Mouse (Mus musculus): ENCODE data around the gene Clec11a. TPM values are rescaled to one million over a fixed set of nuclear protein-coding genes. Genes with fewer than 3 reads are reported as not detected.

The Clec11a gene
- polyA plus RNA-seq, 1 experiment from 2014 or later = 0.81 TPM

GRCm38 (mm10) chr7:44275546-44275945, 31.2 kb downstream of the Clec11a start:
- Histone ChIP-seq H3K4me1 (ENCODE audit: control insufficient read depth in 2 of 2, insufficient read depth in 2 of 2, low read length in 2 of 2) (no peaks in the 10 kb centered on the region), H3K4me3 (ENCODE audit: control insufficient read depth in 1 of 2, insufficient read depth in 1 of 2, low read depth in 1 of 2, low read length in 2 of 2) (no peak overlapping the region), H3K9ac (ENCODE audit: low read length) (no peak overlapping the region), H3K27ac (replicated peaks in 1 of 2; ENCODE audit: control insufficient read depth in 1 of 2, insufficient read depth in 1 of 2, low read depth in 2 of 2, low read length in 2 of 2) (no peak overlapping the region), H3K9me3 (ENCODE audit: control insufficient read depth, low read length) (no peaks in the 10 kb centered on the region), H3K36me3 (ENCODE audit: control insufficient read depth, insufficient read depth, low read length) (no peaks in the 10 kb centered on the region), H3K4me2 (ENCODE audit: low read length) (no peak overlapping the region), H3K27me3 (ENCODE audit: control insufficient read depth, insufficient read depth, low read length) (peaks cover 27% of the 10 kb centered on the region)
- WGBS = 67% methylated on average over 3 of the region's 3 CpGs
- ATAC-seq (ENCODE audit: insufficient number of reproducible peaks, insufficient read depth, low FRiP score, low read depth) = no peak

GRCm38 (mm10) chr7:44274096-44274495, 32.6 kb downstream of the Clec11a start:
- no peak overlapping the region for H3K27ac ChIP-seq (replicated peaks in 1 of 2; ENCODE audit: control insufficient read depth in 1 of 2, insufficient read depth in 1 of 2, low read depth in 2 of 2, low read length in 2 of 2)
- no peak overlapping the region for H3K4me3 ChIP-seq (ENCODE audit: control insufficient read depth in 1 of 2, insufficient read depth in 1 of 2, low read depth in 1 of 2, low read length in 2 of 2)
- peaks cover 27% of the 10 kb centered on the region for H3K27me3 ChIP-seq (ENCODE audit: control insufficient read depth, insufficient read depth, low read length)
- H3K36me3 ChIP-seq (ENCODE audit: control insufficient read depth, insufficient read depth, low read length) = no peaks in the 10 kb centered on the region
- 20% methylated on average over 11 of the region's 11 CpGs for WGBS
- ATAC-seq (ENCODE audit: insufficient number of reproducible peaks, insufficient read depth, low FRiP score, low read depth) = no peak
- H3K9ac ChIP-seq (ENCODE audit: low read length) = no peak overlapping the region
- no peak overlapping the region for H3K4me2 ChIP-seq (ENCODE audit: low read length)
- no peaks in the 10 kb centered on the region for H3K4me1 ChIP-seq (ENCODE audit: control insufficient read depth in 2 of 2, insufficient read depth in 2 of 2, low read length in 2 of 2)
- no peaks in the 10 kb centered on the region for H3K9me3 ChIP-seq (ENCODE audit: control insufficient read depth, low read length)

GRCm38 (mm10) chr7:44273446-44273845, 33.3 kb downstream of the Clec11a start:
- peaks cover 27% of the 10 kb centered on the region for H3K27me3 ChIP-seq (ENCODE audit: control insufficient read depth, insufficient read depth, low read length)
- H3K4me2 ChIP-seq (ENCODE audit: low read length) = no peak overlapping the region
- WGBS = 67% methylated on average over 7 of the region's 7 CpGs
- no peaks in the 10 kb centered on the region for H3K9me3 ChIP-seq (ENCODE audit: control insufficient read depth, low read length)
- no peak for ATAC-seq (ENCODE audit: insufficient number of reproducible peaks, insufficient read depth, low FRiP score, low read depth)
- no peak overlapping the region for H3K27ac ChIP-seq (replicated peaks in 1 of 2; ENCODE audit: control insufficient read depth in 1 of 2, insufficient read depth in 1 of 2, low read depth in 2 of 2, low read length in 2 of 2)
- H3K4me1 ChIP-seq (ENCODE audit: control insufficient read depth in 2 of 2, insufficient read depth in 2 of 2, low read length in 2 of 2) = no peaks in the 10 kb centered on the region
- H3K4me3 ChIP-seq (ENCODE audit: control insufficient read depth in 1 of 2, insufficient read depth in 1 of 2, low read depth in 1 of 2, low read length in 2 of 2) = no peak overlapping the region
- no peak overlapping the region for H3K9ac ChIP-seq (ENCODE audit: low read length)
- no peaks in the 10 kb centered on the region for H3K36me3 ChIP-seq (ENCODE audit: control insufficient read depth, insufficient read depth, low read length)

GRCm38 (mm10) chr7:44272546-44272945, 34.2 kb downstream of the Clec11a start:
- peaks cover 30% of the 10 kb centered on the region for H3K27me3 ChIP-seq (ENCODE audit: control insufficient read depth, insufficient read depth, low read length)
- no peak overlapping the region for H3K9ac ChIP-seq (ENCODE audit: low read length)
- 84% methylated on average over 7 of the region's 7 CpGs for WGBS
- no peak for ATAC-seq (ENCODE audit: insufficient number of reproducible peaks, insufficient read depth, low FRiP score, low read depth)
- H3K27ac ChIP-seq (replicated peaks in 1 of 2; ENCODE audit: control insufficient read depth in 1 of 2, insufficient read depth in 1 of 2, low read depth in 2 of 2, low read length in 2 of 2) = no peak overlapping the region
- no peaks in the 10 kb centered on the region for H3K9me3 ChIP-seq (ENCODE audit: control insufficient read depth, low read length)
- no peak overlapping the region for H3K4me3 ChIP-seq (ENCODE audit: control insufficient read depth in 1 of 2, insufficient read depth in 1 of 2, low read depth in 1 of 2, low read length in 2 of 2)
- no peak overlapping the region for H3K4me2 ChIP-seq (ENCODE audit: low read length)
- no peaks in the 10 kb centered on the region for H3K36me3 ChIP-seq (ENCODE audit: control insufficient read depth, insufficient read depth, low read length)
- H3K4me1 ChIP-seq (ENCODE audit: control insufficient read depth in 2 of 2, insufficient read depth in 2 of 2, low read length in 2 of 2) = no peaks in the 10 kb centered on the region

- Histone ChIP-seq H3K4me1 (ENCODE audit: control insufficient read depth in 2 of 2, insufficient read depth in 2 of 2, low read length in 2 of 2) (no peaks in the 10 kb centered on the region), H3K27me3 (ENCODE audit: control insufficient read depth, insufficient read depth, low read length) (peaks cover 33% of the 10 kb centered on the region), H3K9me3 (ENCODE audit: control insufficient read depth, low read length) (no peaks in the 10 kb centered on the region), H3K4me2 (ENCODE audit: low read length) (no peak overlapping the region), H3K36me3 (ENCODE audit: control insufficient read depth, insufficient read depth, low read length) (no peaks in the 10 kb centered on the region), H3K27ac (replicated peaks in 1 of 2; ENCODE audit: control insufficient read depth in 1 of 2, insufficient read depth in 1 of 2, low read depth in 2 of 2, low read length in 2 of 2) (no peak overlapping the region), H3K4me3 (ENCODE audit: control insufficient read depth in 1 of 2, insufficient read depth in 1 of 2, low read depth in 1 of 2, low read length in 2 of 2) (no peak overlapping the region), H3K9ac (ENCODE audit: low read length) (no peak overlapping the region)
- no peak for ATAC-seq (ENCODE audit: insufficient number of reproducible peaks, insufficient read depth, low FRiP score, low read depth)
- WGBS = 63% methylated on average over 2 of the region's 2 CpGs
Observed at GRCm38 (mm10) chr7:44271309-44271708, 35.4 kb downstream of the Clec11a start.

GRCm38 (mm10) chr7:44269397-44269796, 37.3 kb downstream of the Clec11a start:
- no peak for ATAC-seq (ENCODE audit: insufficient number of reproducible peaks, insufficient read depth, low FRiP score, low read depth)
- Histone ChIP-seq H3K36me3 (ENCODE audit: control insufficient read depth, insufficient read depth, low read length) (no peaks in the 10 kb centered on the region), H3K4me3 (ENCODE audit: control insufficient read depth in 1 of 2, insufficient read depth in 1 of 2, low read depth in 1 of 2, low read length in 2 of 2) (no peak overlapping the region), H3K27me3 (ENCODE audit: control insufficient read depth, insufficient read depth, low read length) (peaks cover 25% of the 10 kb centered on the region), H3K9ac (ENCODE audit: low read length) (no peak overlapping the region), H3K4me1 (ENCODE audit: control insufficient read depth in 2 of 2, insufficient read depth in 2 of 2, low read length in 2 of 2) (no peaks in the 10 kb centered on the region), H3K4me2 (ENCODE audit: low read length) (no peak overlapping the region), H3K9me3 (ENCODE audit: control insufficient read depth, low read length) (no peaks in the 10 kb centered on the region), H3K27ac (replicated peaks in 1 of 2; ENCODE audit: control insufficient read depth in 1 of 2, insufficient read depth in 1 of 2, low read depth in 2 of 2, low read length in 2 of 2) (no peak overlapping the region)
- 78% methylated on average over 2 of the region's 2 CpGs for whole genome bisulfite sequencing

- peaks cover 0 to 1% of the 10 kb centered on the region in 2 experiments; a peak in 1 of 4 replicates for H3K4me1 ChIP-seq (ENCODE audit: control insufficient read depth in 2 of 2, insufficient read depth in 2 of 2, low read length in 2 of 2)
- H3K9ac ChIP-seq (ENCODE audit: low read length) = no peak overlapping the region
- WGBS = 71% methylated on average over 11 of the region's 11 CpGs
- H3K4me2 ChIP-seq (ENCODE audit: low read length) = no peak overlapping the region
- no peak for ATAC-seq (ENCODE audit: insufficient number of reproducible peaks, insufficient read depth, low FRiP score, low read depth)
- H3K9me3 ChIP-seq (ENCODE audit: control insufficient read depth, low read length) = no peaks in the 10 kb centered on the region
- H3K4me3 ChIP-seq (ENCODE audit: control insufficient read depth in 1 of 2, insufficient read depth in 1 of 2, low read depth in 1 of 2, low read length in 2 of 2) = no peak overlapping the region
- peaks cover 25% of the 10 kb centered on the region for H3K27me3 ChIP-seq (ENCODE audit: control insufficient read depth, insufficient read depth, low read length)
- no peaks in the 10 kb centered on the region for H3K36me3 ChIP-seq (ENCODE audit: control insufficient read depth, insufficient read depth, low read length)
- no peak overlapping the region for H3K27ac ChIP-seq (replicated peaks in 1 of 2; ENCODE audit: control insufficient read depth in 1 of 2, insufficient read depth in 1 of 2, low read depth in 2 of 2, low read length in 2 of 2)
Observed at GRCm38 (mm10) chr7:44268117-44268516, 38.6 kb downstream of the Clec11a start.
